Mouse (Mus musculus): ENCODE measurements around the gene Uhrf1.
"Not testable (repeated sequence)": the region's sequence is repeated elsewhere in the genome, so short reads cannot be mapped to it uniquely, and the experiment has no call there.

Uhrf1 gene

GRCm38 (mm10) chr17:56303160-56303846 lies at the start of gene Uhrf1:
Uhrf1 (plus strand) TSS chr17:56303321.
- DNase-seq = peak; percentile 89

- DNase-seq = no peak
Measured at GRCm38 (mm10) chr17:56254695-56255094, 48.4 kb upstream of the Uhrf1 start.

- peak; percentile 47 for DNase-seq
Measured at GRCm38 (mm10) chr17:56255429-56255828, 47.7 kb upstream of the Uhrf1 start.

- peak; percentile 99 for DNase-seq
Measured at GRCm38 (mm10) chr17:56255863-56256238, 47.3 kb upstream of the Uhrf1 start.

- peak; percentile 96 for DNase-seq
Measured at GRCm38 (mm10) chr17:56256239-56256881, 46.8 kb upstream of the Uhrf1 start, which contains the start of gene Fem1a. Fem1a (plus strand) TSS chr17:56256810.

GRCm38 (mm10) chr17:56257181-56257894 lies 45.8 kb upstream of the Uhrf1 start:
- DNase-seq = peak; percentile 63

- DNase-seq = not testable (repeated sequence)
Measured at GRCm38 (mm10) chr17:56258269-56258668, 44.9 kb upstream of the Uhrf1 start.

GRCm38 (mm10) chr17:56258812-56259211 lies 44.3 kb upstream of the Uhrf1 start:
- not testable (repeated sequence) for DNase-seq

- DNase-seq = no peak
Measured at GRCm38 (mm10) chr17:56259301-56260037, 43.7 kb upstream of the Uhrf1 start.

- DNase-seq = peak; percentile 57
Measured at GRCm38 (mm10) chr17:56261166-56261565, 42.0 kb upstream of the Uhrf1 start.

- DNase-seq = no peak
Measured at GRCm38 (mm10) chr17:56262645-56263094, 40.5 kb upstream of the Uhrf1 start.

- peak; percentile 86 for DNase-seq
Measured at GRCm38 (mm10) chr17:56264020-56264419, 39.1 kb upstream of the Uhrf1 start.

- no peak for DNase-seq
Measured at GRCm38 (mm10) chr17:56265011-56265410, 38.1 kb upstream of the Uhrf1 start.

GRCm38 (mm10) chr17:56265869-56266268 lies 37.3 kb upstream of the Uhrf1 start:
- no peak for DNase-seq

- DNase-seq = no peak
Measured at GRCm38 (mm10) chr17:56266271-56266670, 36.9 kb upstream of the Uhrf1 start.

GRCm38 (mm10) chr17:56269153-56269630 lies 33.9 kb upstream of the Uhrf1 start:
- peak; percentile 83 for DNase-seq

GRCm38 (mm10) chr17:56269741-56270140 lies 33.4 kb upstream of the Uhrf1 start:
- no peak for DNase-seq

GRCm38 (mm10) chr17:56271609-56272253 lies 31.4 kb upstream of the Uhrf1 start:
- no peak for DNase-seq

GRCm38 (mm10) chr17:56272644-56273043 lies 30.5 kb upstream of the Uhrf1 start:
- peak; percentile 68 for DNase-seq

GRCm38 (mm10) chr17:56273482-56273881 lies 29.6 kb upstream of the Uhrf1 start:
- no peak for DNase-seq

GRCm38 (mm10) chr17:56273986-56274385 lies 29.1 kb upstream of the Uhrf1 start:
- DNase-seq = no peak

- peak; percentile 74 for DNase-seq
Measured at GRCm38 (mm10) chr17:56275842-56276480, 27.2 kb upstream of the Uhrf1 start.
